ENCODE assay signal across 9 mouse cellular contexts in the genomic region with DNA sequence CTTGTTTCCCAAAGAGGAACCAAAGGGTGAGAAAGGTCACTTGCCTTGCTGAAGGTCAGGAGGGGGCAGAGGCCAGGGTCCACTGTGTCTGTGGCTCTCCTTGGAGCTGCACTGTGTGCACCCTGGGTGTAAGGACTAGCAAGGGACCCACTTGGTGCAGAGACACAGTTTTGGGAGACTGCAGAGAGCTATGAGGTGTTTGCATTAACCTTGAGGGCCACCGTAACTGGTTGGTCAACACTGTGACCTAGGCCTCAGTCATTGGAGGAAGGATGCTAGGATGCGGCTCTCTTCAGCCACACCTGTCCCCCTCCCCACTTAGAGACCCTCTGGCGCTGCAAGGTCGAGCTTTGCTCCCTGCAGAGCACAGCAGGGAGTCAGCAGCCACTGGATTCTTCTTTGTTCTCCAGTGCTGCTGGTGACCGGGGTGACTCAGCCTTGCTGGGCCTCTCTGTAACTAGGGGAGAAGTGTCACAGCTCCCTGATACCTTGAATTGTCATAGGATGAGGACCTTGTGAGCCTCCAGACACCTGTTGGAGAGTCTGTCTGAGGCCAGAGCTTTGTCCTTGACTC. TPM values are rescaled to one million over a fixed set of nuclear protein-coding genes. Genes with fewer than 3 reads are reported as not detected.
DNase-seq lines count a peak whose midpoint lies in the region; ATAC-seq lines count a peak whose summit lies in the region.
"Had no signal": no experiment of that assay in that cellular context is flagged by ENCODE, and none has a peak within 500 bp of the region (broad histone marks: within the 10 kb centered on the region; RNA-seq: fewer than 3 reads in every experiment).

No protein-coding gene starts in this region.

- peak overlapping the region; percentile 80 for H3K4me3 ChIP-seq in heart, embryonic 13.5 days
- peak overlapping the region; percentile 8; the same call in 1 of the 2 replicates for H3K4me3 ChIP-seq in hindbrain, embryonic 11.5 days (ENCODE audit: low read depth, low read length)
- peak overlapping the region; percentile 18 for H3K4me3 ChIP-seq in midbrain, embryonic 12.5 days

- H3K36me3 ChIP-seq in heart, embryonic 13.5 days: no peaks in the 10 kb centered on the region
- H3K36me3 ChIP-seq in hindbrain, embryonic 11.5 days (ENCODE audit: control insufficient read depth, insufficient read depth, low read length): no peaks in the 10 kb centered on the region
- H3K36me3 ChIP-seq in midbrain, embryonic 12.5 days: no peaks in the 10 kb centered on the region

- no peak for ATAC-seq in heart, embryonic 13.5 days (ENCODE audit: extremely low read depth, insufficient number of reproducible peaks, low FRiP score, low TSS enrichment)
- ATAC-seq in hindbrain, embryonic 11.5 days (ENCODE audit: low FRiP score): no peak
- ATAC-seq in midbrain, embryonic 12.5 days (ENCODE audit: low FRiP score, low read depth): no peak
- ATAC-seq in megakaryocyte progenitor cell, adult 5-6 weeks (replicated peaks; ENCODE audit: poor library complexity): no peak
- ATAC-seq in inflammation-experienced regulatory T-cells, adult 6 months: no peak
- ATAC-seq: Patski had no signal

- H3K4me1 ChIP-seq in heart, embryonic 13.5 days: peaks cover 74% of the 10 kb centered on the region
- peaks cover 21% of the 10 kb centered on the region; the same call in 1 of the 2 replicates for H3K4me1 ChIP-seq in hindbrain, embryonic 11.5 days (replicated peaks; ENCODE audit: control insufficient read depth, insufficient read depth, low read length)
- H3K4me1 ChIP-seq in midbrain, embryonic 12.5 days: peaks cover 49% of the 10 kb centered on the region

- H3K9ac ChIP-seq in heart, embryonic 13.5 days: peak overlapping the region; percentile 70
- H3K9ac ChIP-seq in hindbrain, embryonic 11.5 days (ENCODE audit: low read depth, low read length): no peak overlapping the region
- no peak overlapping the region; the same call in 1 of the 2 replicates for H3K9ac ChIP-seq in midbrain, embryonic 12.5 days (replicated peaks)

- H3K27me3 ChIP-seq in heart, embryonic 13.5 days (replicated peaks): no peaks in the 10 kb centered on the region
- H3K27me3 ChIP-seq in hindbrain, embryonic 11.5 days (ENCODE audit: control insufficient read depth, insufficient read depth, low read length): no peaks in the 10 kb centered on the region
- peaks cover 12% of the 10 kb centered on the region; the same call in 1 of the 2 replicates for H3K27me3 ChIP-seq in midbrain, embryonic 12.5 days
- H3K27me3 ChIP-seq: Patski had no signal

- H3K4me2 ChIP-seq in heart, embryonic 13.5 days: peak overlapping the region; percentile 97
- H3K4me2 ChIP-seq in hindbrain, embryonic 11.5 days (replicated peaks; ENCODE audit: low read depth, low read length): peak overlapping the region; percentile 95; the same call in 1 of the 2 replicates
- peak overlapping the region; percentile 79 for H3K4me2 ChIP-seq in midbrain, embryonic 12.5 days (replicated peaks)

- H3K9me3 ChIP-seq in heart, embryonic 13.5 days: no peaks in the 10 kb centered on the region
- H3K9me3 ChIP-seq in hindbrain, embryonic 11.5 days (ENCODE audit: control insufficient read depth, low read length): no peaks in the 10 kb centered on the region
- H3K9me3 ChIP-seq in midbrain, embryonic 12.5 days: no peaks in the 10 kb centered on the region

- DNase-seq in heart, postnatal 25 days (ENCODE audit: low spot score): no peak
- DNase-seq in adrenal gland, postnatal 25 days: peak; percentile 37
- no peak for DNase-seq in hindbrain, embryonic 11.5 days (ENCODE audit: low spot score)
- no peak for DNase-seq in urinary bladder, adult 2 months (ENCODE audit: low spot score)

- intact Hi-C loops in heart, postnatal 25 days (cut with DNase I): loop anchor here (5.0 kb wide), 1 partner anchor 35 kb away; no protein-coding TSS in a partner anchor

- peak overlapping the region; percentile 32 for H3K27ac ChIP-seq in heart, embryonic 13.5 days (replicated peaks)
- no peak overlapping the region for H3K27ac ChIP-seq in hindbrain, embryonic 11.5 days (ENCODE audit: low read depth, low read length)
- no peak overlapping the region for H3K27ac ChIP-seq in midbrain, embryonic 12.5 days (replicated peaks)

- 57% methylated on average over 5 of the region's 5 CpGs for WGBS in heart, embryonic 13.5 days
- WGBS in hindbrain, embryonic 11.5 days: 26% methylated on average over 5 of the region's 5 CpGs
- WGBS in midbrain, embryonic 12.5 days: 41% methylated on average over 5 of the region's 5 CpGs

RNA-seq across cellular contexts. Expression of gene Arrb1, which starts 2.0 kb away (rescaled TPM):
- 6.8 and 8.4 TPM in 2 replicates for polyA plus RNA-seq in heart, embryonic 13.5 days (2015; fragmentation: Nextera tagmentation; extraction: Ambion mirVana)
- 10 to 100 TPM; 17.2 to 26.4 TPM for total RNA-seq in heart, postnatal 25 days (2021)
- total RNA-seq in adrenal gland, postnatal 25 days (2021): 43.9 and 69.0 TPM in 2 replicates
- 4.5 and 5.4 TPM in 2 replicates for polyA plus RNA-seq in hindbrain, embryonic 11.5 days (2014; fragmentation: Nextera tagmentation; extraction: Ambion mirVana)
- polyA plus RNA-seq in midbrain, embryonic 12.5 days (2016; fragmentation: Nextera tagmentation; extraction: Ambion mirVana): 13.4 and 14.1 TPM in 2 replicates
- total RNA-seq in megakaryocyte progenitor cell, adult 5-6 weeks (2015): 23.5 and 24.1 TPM in 2 replicates
- 48.2 and 49.2 TPM in 2 replicates for total RNA-seq in megakaryocyte progenitor cell, adult 5-6 weeks (2017)
- polyA plus RNA-seq in urinary bladder, adult 2 months (2012; rRNA removed): 45.4 and 60.4 TPM in 2 replicates
- polyA plus RNA-seq in inflammation-experienced regulatory T-cells, adult 6 months (2017; shearing (Covaris generic)): 10 to 100 TPM in 2 of 3 experiments, 1 to 10 TPM in 1; 6.1 to 11.1 (median 10.6) TPM

RNA-seq across cellular contexts. Expression of gene Rps3, which starts 53.7 kb away (rescaled TPM):
- polyA plus RNA-seq in heart, embryonic 13.5 days (2015; fragmentation: Nextera tagmentation; extraction: Ambion mirVana): 492 and 539 TPM in 2 replicates
- total RNA-seq in heart, postnatal 25 days (2021): 100 to 1,000 TPM; 306 to 340 TPM
- 552 and 603 TPM in 2 replicates for total RNA-seq in adrenal gland, postnatal 25 days (2021)
- polyA plus RNA-seq in hindbrain, embryonic 11.5 days (2014; fragmentation: Nextera tagmentation; extraction: Ambion mirVana): 696 and 707 TPM in 2 replicates
- 555 and 561 TPM in 2 replicates for polyA plus RNA-seq in midbrain, embryonic 12.5 days (2016; fragmentation: Nextera tagmentation; extraction: Ambion mirVana)
- total RNA-seq in megakaryocyte progenitor cell, adult 5-6 weeks (2015): 1,629 and 1,793 TPM in 2 replicates
- total RNA-seq in megakaryocyte progenitor cell, adult 5-6 weeks (2017): 2,248 and 2,565 TPM in 2 replicates
- polyA plus RNA-seq in urinary bladder, adult 2 months (2012; rRNA removed): 1,354 and 1,732 TPM in 2 replicates
- polyA plus RNA-seq in inflammation-experienced regulatory T-cells, adult 6 months (2017; shearing (Covaris generic)): 1,000 to 10,000 TPM; 2,539 to 3,992 (median 2,708) TPM

Comparison
In these comparisons a context has a peak if more than half of its experiments do, and no peak if none do; other contexts are left out.
1. H3K4me3 ChIP-seq: peak in every context shown above with its lines; median percentile 80 in heart, embryonic 13.5 days; 18 in midbrain, embryonic 12.5 days; 8 in hindbrain, embryonic 11.5 days.